Mouse (Mus musculus) megakaryocyte-erythroid progenitor cell, adult 5-6 weeks (primary cell): ENCODE measurements around the gene Ttll8. TPM values are rescaled to one million over a fixed set of nuclear protein-coding genes. Genes with fewer than 3 reads are reported as not detected.

Experiments
- ATAC-seq: replicated peaks from 2 replicates; pipeline ENCODE4 v1.8.0; 2016; ENCODE audit warnings: mild to moderate bottlenecking, inconsistent platforms; ENCODE audit not compliant: severe bottlenecking, poor library complexity, low FRiP score, low TSS enrichment
- total RNA-seq, 2 experiments: library from RNA; stranded (forward) in 1 of 2; stranded (reverse) in 1 of 2; fragments of 200-1000, 215-1000 nt in 1 of 2; fragments of >200 nt in 1 of 2; fragmentation: Nextera tagmentation in 1 of 2; gene quantifications; 2 replicates each; pipeline ENCODE4 v1.2.3; 2014 to 2017

Gene Ttll8
- total RNA-seq, 2 experiments from 2014 or later = not detected

- ATAC-seq = no peak
Observed at GRCm38 (mm10) chr15:88850146-88850826, 103.9 kb downstream of the Ttll8 start.

- no peak for ATAC-seq
Observed at GRCm38 (mm10) chr15:88849621-88850020, 104.6 kb downstream of the Ttll8 start.

- no peak for ATAC-seq
Observed at GRCm38 (mm10) chr15:88848661-88849060, 105.6 kb downstream of the Ttll8 start.

DNA sequence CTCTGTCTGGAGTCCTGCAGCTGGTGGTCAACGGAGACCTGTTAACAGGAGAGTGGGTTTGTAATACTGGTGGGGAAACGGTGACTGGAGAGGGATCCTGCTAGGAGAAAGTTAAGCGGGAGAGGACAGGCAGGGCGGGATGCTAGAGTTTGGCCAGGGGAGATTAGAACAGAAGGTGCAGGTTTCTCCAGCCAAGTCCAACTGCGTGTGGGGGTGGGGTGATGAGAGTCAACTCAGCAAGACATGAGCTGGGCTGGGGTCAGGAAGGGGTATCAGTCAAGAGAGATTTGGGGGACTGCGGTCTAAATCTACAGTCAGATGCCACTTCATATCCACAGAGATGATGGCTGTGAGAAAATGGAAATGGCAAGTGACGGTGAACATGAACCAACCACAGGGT, 109.3 kb downstream of the Ttll8 start:
- no peak for ATAC-seq

DNA sequence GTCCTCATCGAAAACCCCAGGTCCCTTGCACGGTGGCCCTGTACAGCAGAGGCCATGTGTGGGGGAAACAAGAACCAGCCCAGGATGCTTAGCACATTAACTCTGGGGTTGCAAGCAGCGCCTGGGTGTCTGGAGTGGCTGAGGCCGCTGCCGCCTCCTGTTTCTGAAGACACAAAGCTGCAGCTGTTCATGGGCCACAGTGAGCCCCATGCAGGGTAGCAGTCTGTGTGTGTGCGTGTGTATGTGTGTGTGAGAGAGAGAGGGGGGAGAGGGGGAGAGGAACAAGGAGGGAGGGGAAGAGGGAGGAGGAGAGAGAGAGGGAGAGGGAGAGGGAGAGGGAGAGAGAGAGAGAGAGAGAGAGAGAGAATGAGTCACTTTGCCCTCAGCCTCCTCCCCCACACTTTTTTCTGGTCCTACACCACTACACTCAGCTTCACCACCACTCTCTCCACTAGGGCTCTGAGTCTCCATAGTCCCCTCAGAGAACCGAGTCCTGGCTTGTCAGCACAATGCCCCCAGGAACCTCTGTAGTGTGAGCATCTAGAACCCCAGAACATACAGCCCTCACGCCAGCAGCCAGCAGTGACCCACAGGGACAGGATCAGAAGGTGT, 110.6 kb downstream of the Ttll8 start:
- ATAC-seq = no peak

- no peak for ATAC-seq
Observed at GRCm38 (mm10) chr15:88842300-88842673, 111.9 kb downstream of the Ttll8 start.

GRCm38 (mm10) chr15:88841580-88842299, 112.5 kb downstream of the Ttll8 start:
- no peak for ATAC-seq

GRCm38 (mm10) chr15:88841160-88841559, 113.1 kb downstream of the Ttll8 start:
- ATAC-seq = no peak

Other genes with a start within 250 kb of the Ttll8 start
- 32.7 and 46.8 TPM in 2 replicates for gene Brd1, start 220.2 kb downstream of the Ttll8 start, total RNA-seq (2014; fragmentation: Nextera tagmentation)
- 36.2 and 39.6 TPM in 2 replicates for gene Brd1, start 220.2 kb downstream of the Ttll8 start, total RNA-seq (2017)
- 39.2 and 48.2 TPM in 2 replicates for gene Zbed4, start 202.8 kb downstream of the Ttll8 start, total RNA-seq (2014; fragmentation: Nextera tagmentation)
- gene Zbed4, start 202.8 kb downstream of the Ttll8 start, total RNA-seq (2017) = 36.1 and 38.3 TPM in 2 replicates
- gene Alg12, start 135.1 kb downstream of the Ttll8 start, total RNA-seq (2014; fragmentation: Nextera tagmentation) = 2.8 and 8.3 TPM in 2 replicates
- 3.3 and 5.2 TPM in 2 replicates for gene Alg12, start 135.1 kb downstream of the Ttll8 start, total RNA-seq (2017)
- 24.8 and 29.7 TPM in 2 replicates for gene Creld2, start 134.8 kb downstream of the Ttll8 start, total RNA-seq (2014; fragmentation: Nextera tagmentation)
- 47.8 and 50.9 TPM in 2 replicates for gene Creld2, start 134.8 kb downstream of the Ttll8 start, total RNA-seq (2017)
- gene Pim3, start 92.2 kb downstream of the Ttll8 start, total RNA-seq (2014; fragmentation: Nextera tagmentation) = 5.1 and 6.4 TPM in 2 replicates
- gene Pim3, start 92.2 kb downstream of the Ttll8 start, total RNA-seq (2017) = 5.5 and 12.5 TPM in 2 replicates
- not detected in 2 replicates for gene Mlc1, start 24.6 kb upstream of the Ttll8 start, total RNA-seq (2014; fragmentation: Nextera tagmentation)
- gene Mlc1, start 24.6 kb upstream of the Ttll8 start, total RNA-seq (2017) = not detected in 2 replicates
- not detected in 2 replicates for gene Mov10l1, start 28.5 kb upstream of the Ttll8 start, total RNA-seq (2014; fragmentation: Nextera tagmentation)
- gene Mov10l1, start 28.5 kb upstream of the Ttll8 start, total RNA-seq (2017) = not detected in 2 replicates
- gene Panx2, start 105.3 kb upstream of the Ttll8 start, total RNA-seq (2014; fragmentation: Nextera tagmentation) = not detected in 2 replicates
- gene Panx2, start 105.3 kb upstream of the Ttll8 start, total RNA-seq (2017) = not detected in 2 replicates
- gene Trabd, start 120.7 kb upstream of the Ttll8 start, total RNA-seq (2014; fragmentation: Nextera tagmentation) = 15.8 and 26.3 TPM in 2 replicates
- 11.9 and 17.5 TPM in 2 replicates for gene Trabd, start 120.7 kb upstream of the Ttll8 start, total RNA-seq (2017)
- 15.3 and 20.8 TPM in 2 replicates for gene Selenoo, start 134.7 kb upstream of the Ttll8 start, total RNA-seq (2014; fragmentation: Nextera tagmentation)
- gene Selenoo, start 134.7 kb upstream of the Ttll8 start, total RNA-seq (2017) = 16.6 and 18.5 TPM in 2 replicates
- 34.1 and 39.1 TPM in 2 replicates for gene Tubgcp6, start 168.7 kb upstream of the Ttll8 start, total RNA-seq (2014; fragmentation: Nextera tagmentation)
- 14.7 and 22.4 TPM in 2 replicates for gene Tubgcp6, start 168.7 kb upstream of the Ttll8 start, total RNA-seq (2017)
- 25.6 and 32.8 TPM in 2 replicates for gene Hdac10, start 174.3 kb upstream of the Ttll8 start, total RNA-seq (2014; fragmentation: Nextera tagmentation)
- 15.6 and 20.1 TPM in 2 replicates for gene Hdac10, start 174.3 kb upstream of the Ttll8 start, total RNA-seq (2017)
- not detected in 2 replicates for gene Mapk12, start 186.3 kb upstream of the Ttll8 start, total RNA-seq (2014; fragmentation: Nextera tagmentation)
- 2.1 TPM in 1 of 2 replicates, not detected in the other for gene Mapk12, start 186.3 kb upstream of the Ttll8 start, total RNA-seq (2017)
- 0.11 TPM in 1 of 2 replicates, not detected in the other for gene Mapk11, start 195.2 kb upstream of the Ttll8 start, total RNA-seq (2014; fragmentation: Nextera tagmentation)
- gene Mapk11, start 195.2 kb upstream of the Ttll8 start, total RNA-seq (2017) = 0.27 and 3.5 TPM in 2 replicates
- 2.3 and 3.6 TPM in 2 replicates for gene Plxnb2, start 226.4 kb upstream of the Ttll8 start, total RNA-seq (2014; fragmentation: Nextera tagmentation)
- 0.34 and 1.7 TPM in 2 replicates for gene Plxnb2, start 226.4 kb upstream of the Ttll8 start, total RNA-seq (2017)
- gene Dennd6b, start 242.1 kb upstream of the Ttll8 start, total RNA-seq (2014; fragmentation: Nextera tagmentation) = 9.8 and 14.1 TPM in 2 replicates
- 1.3 and 4.6 TPM in 2 replicates for gene Dennd6b, start 242.1 kb upstream of the Ttll8 start, total RNA-seq (2017)